8 mouse cellular contexts compared by ENCODE assay signal in the genomic region with DNA sequence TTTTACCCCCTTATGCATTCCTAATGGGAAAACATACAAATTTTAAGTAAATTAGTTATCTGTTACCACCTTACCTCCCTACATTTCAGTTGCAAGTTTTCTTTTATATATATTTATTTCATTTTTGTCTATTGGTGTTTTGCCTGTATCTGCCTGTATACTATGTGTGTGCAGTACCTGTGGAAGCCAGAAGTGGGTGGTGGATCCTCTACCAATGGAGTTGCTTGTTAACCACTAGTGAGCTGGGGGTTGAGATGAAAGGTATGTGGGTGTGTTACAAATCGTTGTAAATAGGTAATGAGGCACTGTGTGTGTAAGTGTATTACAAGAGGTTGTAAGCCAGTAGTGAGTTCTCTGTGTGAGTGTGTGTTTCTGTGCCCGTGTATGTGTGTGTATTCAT. TPM values are rescaled to one million over a fixed set of nuclear protein-coding genes. Genes with fewer than 3 reads are reported as not detected.
A peak's percentile ranks its signal among the peaks of the same experiment; 100 is the strongest.
DNase-seq lines count a peak whose midpoint lies in the region; ATAC-seq and TF ChIP-seq lines count a peak whose summit lies in the region.

No protein-coding gene starts in this region.

- peak overlapping the region; percentile 96; the same call in 1 of the 2 replicates for H3K27ac ChIP-seq in heart, embryonic 13.5 days (replicated peaks)
- H3K27ac ChIP-seq in MEL (ENCODE audit: control insufficient read depth, low read depth, low read length) = no peak overlapping the region
- no peak overlapping the region for H3K27ac ChIP-seq in forebrain, embryonic 15.5 days (replicated peaks)
- H3K27ac ChIP-seq in liver, embryonic 14.5 days = no peak overlapping the region
- H3K27ac ChIP-seq in small intestine, adult 2 months (ENCODE audit: insufficient read depth, low read depth, low read length) = 0 out of 2 replicates have a peak overlapping the region, but pooled peaks have one; percentile 28

- 65% methylated on average over 2 of the region's 2 CpGs for WGBS in heart, embryonic 13.5 days
- 72% methylated on average over 2 of the region's 2 CpGs for WGBS in forebrain, embryonic 15.5 days
- 49% methylated on average over 2 of the region's 2 CpGs for WGBS in liver, embryonic 14.5 days (ENCODE audit: insufficient replicate concordance)
- 41% methylated on average over 2 of the region's 2 CpGs for WGBS in small intestine, adult 2 months

- H3K36me3 ChIP-seq in heart, embryonic 13.5 days = peaks cover 29% of the 10 kb centered on the region
- peaks cover 0 to 11% of the 10 kb centered on the region in 2 experiments; a peak in 3 of 4 replicates for H3K36me3 ChIP-seq in MEL (ENCODE audit: control insufficient read depth in 1 of 2, insufficient read depth in 2 of 2, low read length in 2 of 2)
- H3K36me3 ChIP-seq in forebrain, embryonic 15.5 days = peaks cover 16% of the 10 kb centered on the region
- H3K36me3 ChIP-seq in liver, embryonic 14.5 days (replicated peaks; ENCODE audit: control insufficient read depth, insufficient read depth, low read depth) = peaks cover 7% of the 10 kb centered on the region
- peaks cover 13% of the 10 kb centered on the region for H3K36me3 ChIP-seq in small intestine, adult 2 months (ENCODE audit: control insufficient read depth, insufficient read depth, low read length)

- intact Hi-C loops in gastrocnemius, postnatal 14 days (cut with DNase I; ENCODE audit: low total_unique reads) = no loop called here

- H3K4me3 ChIP-seq in heart, embryonic 13.5 days = peak overlapping the region; percentile 95
- no peak overlapping the region for H3K4me3 ChIP-seq in MEL (ENCODE audit: control insufficient read depth in 1 of 2, insufficient read depth in 1 of 2, low read depth in 2 of 2, low read length in 2 of 2)
- H3K4me3 ChIP-seq in forebrain, embryonic 15.5 days = peak overlapping the region; percentile 97
- H3K4me3 ChIP-seq in liver, embryonic 14.5 days (ENCODE audit: insufficient read depth in 1 of 2, low read depth in 2 of 2, low read length in 2 of 2) = peak overlapping the region in 1 of 2 experiments; percentile 96; a peak in 1 of 4 replicates
- H3K4me3 ChIP-seq in small intestine, adult 2 months (ENCODE audit: low read depth, low read length) = no peak overlapping the region

- H3K27me3 ChIP-seq in heart, embryonic 13.5 days (replicated peaks) = no peaks in the 10 kb centered on the region
- no peaks in the 10 kb centered on the region for H3K27me3 ChIP-seq in MEL (ENCODE audit: control insufficient read depth in 1 of 2, insufficient read depth in 2 of 2, low read length in 2 of 2)
- no peaks in the 10 kb centered on the region for H3K27me3 ChIP-seq in forebrain, embryonic 15.5 days
- H3K27me3 ChIP-seq in liver, embryonic 14.5 days (ENCODE audit: control insufficient read depth, insufficient read depth, low read length) = no peaks in the 10 kb centered on the region
- H3K27me3 ChIP-seq in small intestine, adult 2 months (ENCODE audit: control insufficient read depth, insufficient read depth, low read length) = no peaks in the 10 kb centered on the region

- no peak for TF ChIP-seq POLR2A in MEL (IDR thresholded peaks at IDR 0.05; ENCODE audit: control insufficient read depth in 1 of 2, insufficient read depth in 1 of 2, low read depth in 1 of 2, low read length in 2 of 2, poor library complexity in 1 of 2)
- TF ChIP-seq POLR2A in small intestine, adult 2 months (IDR thresholded peaks at IDR 0.05; ENCODE audit: low read depth, low read length) = no peak

- peak in 1 of 3 experiments; percentile 13; a peak in 1 of 6 replicates for TF ChIP-seq CTCF in MEL (IDR thresholded peaks at IDR 0.05 in 2 of 3, conservative IDR thresholded peaks at IDR 0.05 in 1 of 3; ENCODE audit: control insufficient read depth in 1 of 3, insufficient read depth in 1 of 3, low read depth in 2 of 3, low read length in 3 of 3, poor library complexity in 1 of 3, severe bottlenecking in 1 of 3)
- TF ChIP-seq CTCF in liver, embryonic 14.5 days (IDR thresholded peaks at IDR 0.05; ENCODE audit: low read depth) = peak; percentile 14; the same call in 1 of the 2 replicates
- no peak for TF ChIP-seq CTCF in small intestine, adult 2 months (IDR thresholded peaks at IDR 0.05; ENCODE audit: extremely low read depth, insufficient read length, insufficient replicate concordance, low read depth, low read length)

- TF ChIP-seq RAD21 in MEL (IDR thresholded peaks at IDR 0.05; ENCODE audit: low read depth, low read length) = no peak; the same call in 1 of the 2 replicates

- H3K4me2 ChIP-seq in heart, embryonic 13.5 days = peak overlapping the region; percentile 90
- peak overlapping the region; percentile 80 for H3K4me2 ChIP-seq in forebrain, embryonic 15.5 days (replicated peaks)
- H3K4me2 ChIP-seq in liver, embryonic 14.5 days (ENCODE audit: low read depth) = peak overlapping the region; percentile 97

- ATAC-seq in heart, embryonic 13.5 days (ENCODE audit: extremely low read depth, insufficient number of reproducible peaks, low FRiP score, low TSS enrichment) = no peak
- no peak for ATAC-seq in forebrain, embryonic 15.5 days (replicated peaks)
- no peak for ATAC-seq in liver, embryonic 14.5 days (ENCODE audit: insufficient read depth)

- H3K4me1 ChIP-seq in heart, embryonic 13.5 days = peaks cover 43% of the 10 kb centered on the region
- peaks cover 3 to 5% of the 10 kb centered on the region in 2 experiments; a peak in 3 of 4 replicates for H3K4me1 ChIP-seq in MEL (ENCODE audit: control insufficient read depth in 1 of 2, insufficient read depth in 2 of 2, low read length in 2 of 2)
- H3K4me1 ChIP-seq in forebrain, embryonic 15.5 days = peaks cover 35% of the 10 kb centered on the region
- H3K4me1 ChIP-seq in liver, embryonic 14.5 days (replicated peaks; ENCODE audit: control insufficient read depth in 2 of 2, insufficient read depth in 2 of 2, low read length in 1 of 2) = peaks cover 9 to 14% of the 10 kb centered on the region in 2 experiments
- H3K4me1 ChIP-seq in small intestine, adult 2 months (ENCODE audit: control insufficient read depth, insufficient read depth, insufficient read length, low read length) = peaks cover 7% of the 10 kb centered on the region; the same call in 1 of the 2 replicates

- no peak for TF ChIP-seq EP300 in MEL (IDR thresholded peaks at IDR 0.05; ENCODE audit: low read depth in 1 of 2, low read length in 2 of 2)
- TF ChIP-seq EP300 in liver, embryonic 14.5 days (IDR thresholded peaks at IDR 0.05; ENCODE audit: low read depth) = no peak

- DNase-seq in heart, adult 18-20 months = no peak
- DNase-seq in MEL (ENCODE audit: low read depth, low spot score) = peak; percentile 60
- DNase-seq in liver, embryonic 14.5 days (ENCODE audit: low read depth in 3 of 3, low spot score in 3 of 3) = no peak
- no peak for DNase-seq in gastrocnemius, postnatal 14 days
- no peak for DNase-seq in left cerebral cortex, adult 9 months (ENCODE audit: low spot score in 2 of 2)

- H3K79me2 ChIP-seq in MEL (ENCODE audit: control insufficient read depth, insufficient read depth, low read length, poor library complexity) = peaks cover 8% of the 10 kb centered on the region

- no peaks in the 10 kb centered on the region for H3K9me3 ChIP-seq in heart, embryonic 13.5 days
- no peaks in the 10 kb centered on the region for H3K9me3 ChIP-seq in MEL (replicated peaks; ENCODE audit: insufficient read depth, low read length)
- no peaks in the 10 kb centered on the region for H3K9me3 ChIP-seq in forebrain, embryonic 15.5 days
- no peaks in the 10 kb centered on the region for H3K9me3 ChIP-seq in liver, embryonic 14.5 days (ENCODE audit: control insufficient read depth, low read length)

- peak overlapping the region; percentile 96 for H3K9ac ChIP-seq in heart, embryonic 13.5 days
- H3K9ac ChIP-seq in MEL (ENCODE audit: control insufficient read depth, low read depth, low read length, poor library complexity, severe bottlenecking) = no peak overlapping the region
- H3K9ac ChIP-seq in forebrain, embryonic 15.5 days (replicated peaks) = 0 out of 2 replicates have a peak overlapping the region, but pooled peaks have one; percentile 86
- H3K9ac ChIP-seq in liver, embryonic 14.5 days (replicated peaks) = no peak overlapping the region

RNA-seq across cellular contexts. Expression of gene Sec23a, which starts 1.3 kb away (rescaled TPM):
- 66.4 and 67.9 TPM in 2 replicates for polyA plus RNA-seq in heart, embryonic 13.5 days (2015; fragmentation: Nextera tagmentation; extraction: Ambion mirVana)
- 10 to 100 TPM; 42.9 to 44.3 TPM for total RNA-seq in heart, adult 18-20 months (2021)
- total RNA-seq in MEL (2012; rRNA removed) = 16.1 and 16.4 TPM in 2 replicates
- 10 to 100 TPM; 16.7 to 98.2 TPM for polyA plus RNA-seq in MEL (2012; ENCODE audit: insufficient read depth in 1 of 2, insufficient read length in 2 of 2, low read depth in 1 of 2, low replicate concordance in 2 of 2, missing spikeins in 1 of 2)
- 99.4 and 102 TPM in 2 replicates for polyA plus RNA-seq in forebrain, embryonic 15.5 days (2015; fragmentation: Nextera tagmentation; extraction: Ambion mirVana)
- polyA plus RNA-seq in liver, embryonic 14.5 days (2012; rRNA removed) = 8.0 and 10.6 TPM in 2 replicates
- polyA plus RNA-seq in liver, embryonic 14.5 days (2014; fragmentation: Nextera tagmentation; extraction: Ambion mirVana) = 23.7 and 25.1 TPM in 2 replicates
- polyA plus RNA-seq in small intestine, adult 2 months (2012; rRNA removed) = 9.7 and 26.3 TPM in 2 replicates
- total RNA-seq in gastrocnemius, postnatal 14 days (2021) = 10 to 100 TPM; 42.9 to 43.4 TPM

RNA-seq across cellular contexts. Expression of gene Gemin2, which starts 2.7 kb away (rescaled TPM):
- polyA plus RNA-seq in heart, embryonic 13.5 days (2015; fragmentation: Nextera tagmentation; extraction: Ambion mirVana) = 22.4 and 25.1 TPM in 2 replicates
- total RNA-seq in heart, adult 18-20 months (2021) = 1 to 10 TPM; 6.0 to 6.1 TPM
- total RNA-seq in MEL (2012; rRNA removed) = 17.7 and 18.4 TPM in 2 replicates
- polyA plus RNA-seq in MEL (2012; ENCODE audit: insufficient read depth in 1 of 2, insufficient read length in 2 of 2, low read depth in 1 of 2, low replicate concordance in 2 of 2, missing spikeins in 1 of 2) = 10 to 100 TPM in 1 of 2 experiments, not detected in 1; 19.5 TPM
- 15.7 TPM in 2 replicates for polyA plus RNA-seq in forebrain, embryonic 15.5 days (2015; fragmentation: Nextera tagmentation; extraction: Ambion mirVana)
- 7.6 and 10.2 TPM in 2 replicates for polyA plus RNA-seq in liver, embryonic 14.5 days (2012; rRNA removed)
- 14.3 and 14.5 TPM in 2 replicates for polyA plus RNA-seq in liver, embryonic 14.5 days (2014; fragmentation: Nextera tagmentation; extraction: Ambion mirVana)
- 0.74 and 1.1 TPM in 2 replicates for polyA plus RNA-seq in small intestine, adult 2 months (2012; rRNA removed)
- 1 to 10 TPM; 4.6 to 5.1 TPM for total RNA-seq in gastrocnemius, postnatal 14 days (2021)

RNA-seq across cellular contexts. Expression of gene Trappc6b, which starts 50.8 kb away (rescaled TPM):
- 79.7 and 90.0 TPM in 2 replicates for polyA plus RNA-seq in heart, embryonic 13.5 days (2015; fragmentation: Nextera tagmentation; extraction: Ambion mirVana)
- total RNA-seq in heart, adult 18-20 months (2021) = 10 to 100 TPM; 74.0 to 80.0 TPM
- 45.9 and 48.1 TPM in 2 replicates for total RNA-seq in MEL (2012; rRNA removed)
- 10 to 100 TPM in 1 of 2 experiments, not detected in 1; 75.3 TPM for polyA plus RNA-seq in MEL (2012; ENCODE audit: insufficient read depth in 1 of 2, insufficient read length in 2 of 2, low read depth in 1 of 2, low replicate concordance in 2 of 2, missing spikeins in 1 of 2)
- 150 and 159 TPM in 2 replicates for polyA plus RNA-seq in forebrain, embryonic 15.5 days (2015; fragmentation: Nextera tagmentation; extraction: Ambion mirVana)
- 26.8 and 36.4 TPM in 2 replicates for polyA plus RNA-seq in liver, embryonic 14.5 days (2012; rRNA removed)
- polyA plus RNA-seq in liver, embryonic 14.5 days (2014; fragmentation: Nextera tagmentation; extraction: Ambion mirVana) = 32.3 and 34.3 TPM in 2 replicates
- polyA plus RNA-seq in small intestine, adult 2 months (2012; rRNA removed) = 30.0 and 56.7 TPM in 2 replicates
- 10 to 100 TPM; 29.9 to 33.7 TPM for total RNA-seq in gastrocnemius, postnatal 14 days (2021)

RNA-seq across cellular contexts. Expression of gene Pnn, which starts 56.2 kb away (rescaled TPM):
- polyA plus RNA-seq in heart, embryonic 13.5 days (2015; fragmentation: Nextera tagmentation; extraction: Ambion mirVana) = 63.0 and 64.9 TPM in 2 replicates
- 10 to 100 TPM; 24.4 to 26.9 TPM for total RNA-seq in heart, adult 18-20 months (2021)
- total RNA-seq in MEL (2012; rRNA removed) = 36.7 and 38.4 TPM in 2 replicates
- 100 to 1,000 TPM; 132 to 216 TPM for polyA plus RNA-seq in MEL (2012; ENCODE audit: insufficient read depth in 1 of 2, insufficient read length in 2 of 2, low read depth in 1 of 2, low replicate concordance in 2 of 2, missing spikeins in 1 of 2)
- 82.1 and 85.9 TPM in 2 replicates for polyA plus RNA-seq in forebrain, embryonic 15.5 days (2015; fragmentation: Nextera tagmentation; extraction: Ambion mirVana)
- polyA plus RNA-seq in liver, embryonic 14.5 days (2012; rRNA removed) = 19.2 and 43.8 TPM in 2 replicates
- 27.3 and 29.9 TPM in 2 replicates for polyA plus RNA-seq in liver, embryonic 14.5 days (2014; fragmentation: Nextera tagmentation; extraction: Ambion mirVana)
- polyA plus RNA-seq in small intestine, adult 2 months (2012; rRNA removed) = 5.2 and 8.9 TPM in 2 replicates
- total RNA-seq in gastrocnemius, postnatal 14 days (2021) = 10 to 100 TPM; 14.9 to 18.2 TPM

Comparison
In these comparisons a context has a peak if more than half of its experiments do, and no peak if none do; other contexts are left out.
1. H3K27ac ChIP-seq: peak in heart, embryonic 13.5 days (single experiment) and small intestine, adult 2 months (single experiment); none in MEL (single experiment), forebrain, embryonic 15.5 days (single experiment) and liver, embryonic 14.5 days (single experiment).
2. H3K4me3 ChIP-seq: peak in heart, embryonic 13.5 days (single experiment) and forebrain, embryonic 15.5 days (single experiment); none in MEL (0 of 2) and small intestine, adult 2 months (single experiment).
3. H3K9ac ChIP-seq: peak in heart, embryonic 13.5 days (single experiment) and forebrain, embryonic 15.5 days (single experiment); none in MEL (single experiment) and liver, embryonic 14.5 days (single experiment).
4. Peak in every context shown above with its lines, with median percentiles within 50 percentile points of each other: H3K4me2 ChIP-seq.